Mouse (Mus musculus): ENCODE data around the gene Gm428. TPM values are rescaled to one million over a fixed set of nuclear protein-coding genes. Genes with fewer than 3 reads are reported as not detected.

Gene Gm428
- total and polyA plus RNA-seq, 3 experiments = not detected

- TF ChIP-seq NELFE (IDR thresholded peaks at IDR 0.05; ENCODE audit: low read depth, low read length) = no peak
- no peak for TF ChIP-seq GABPA (IDR thresholded peaks at IDR 0.05; ENCODE audit: insufficient replicate concordance, low read depth, low read length)
- no peak for TF ChIP-seq BHLHE40 (IDR thresholded peaks at IDR 0.05; ENCODE audit: low read depth, low read length)
- no peak for TF ChIP-seq MAFK (IDR thresholded peaks at IDR 0.05; ENCODE audit: insufficient replicate concordance, low read length)
- no peak for TF ChIP-seq MXI1 (IDR thresholded peaks at IDR 0.05; ENCODE audit: low read depth, low read length)
- TF ChIP-seq JUND (conservative IDR thresholded peaks at IDR 0.05; ENCODE audit: low read depth, low read length) = no peak
- no peak for TF ChIP-seq MEF2A (IDR thresholded peaks at IDR 0.05; ENCODE audit: borderline replicate concordance, low read depth, low read length)
- no peak for TF ChIP-seq USF1 (IDR thresholded peaks at IDR 0.05; ENCODE audit: low read depth, low read length)
- no peak for TF ChIP-seq POLR2AphosphoS2 (IDR thresholded peaks at IDR 0.05; ENCODE audit: low read depth, low read length)
- dilution Hi-C loops (cut with MboI; ENCODE audit: extremely low pct_ligation_motif_present, extremely low pct_unique_long_range_greater_than_20kb, low sequenced_read_pairs) (no loop called here), in situ Hi-C loops (cut with MboI; ENCODE audit: low pct_ligation_motif_present, low pct_unique_long_range_greater_than_20kb, low sequenced_read_pairs) (no loop called here)
- Histone ChIP-seq H3K9me3 (replicated peaks; ENCODE audit: low read length) (peaks cover 17% of the 10 kb centered on the region), H3K4me3 (replicated peaks in 1 of 3; ENCODE audit: low read depth in 2 of 3, low read length in 2 of 3, poor library complexity in 1 of 3) (no peak overlapping the region), H3K27ac (ENCODE audit: insufficient read depth, low read depth) (no peak overlapping the region), H3K27me3 (replicated peaks) (no peaks in the 10 kb centered on the region), H3K4me1 (ENCODE audit: control insufficient read depth in 1 of 2, insufficient read depth in 2 of 2) (no peaks in the 10 kb centered on the region), H3K79me2 (replicated peaks; ENCODE audit: control insufficient read depth, extremely low read depth, insufficient read depth, poor library complexity, severe bottlenecking) (no peaks in the 10 kb centered on the region), H3K36me3 (replicated peaks in 1 of 2; ENCODE audit: control insufficient read depth in 1 of 2, insufficient read depth in 1 of 2, low read length in 1 of 2) (peaks cover 0 to 2% of the 10 kb centered on the region in 2 experiments), H3K9ac (ENCODE audit: insufficient read depth, low read depth) (no peak overlapping the region), H3K4me2 (ENCODE audit: insufficient read depth, low read depth, poor library complexity, severe bottlenecking) (no peak overlapping the region)
- DNase-seq (ENCODE audit: extremely low read depth) = no peak
Observed at GRCm38 (mm10) chr4:73718761-73719160, 35.4 kb downstream of the Gm428 start.

DNA sequence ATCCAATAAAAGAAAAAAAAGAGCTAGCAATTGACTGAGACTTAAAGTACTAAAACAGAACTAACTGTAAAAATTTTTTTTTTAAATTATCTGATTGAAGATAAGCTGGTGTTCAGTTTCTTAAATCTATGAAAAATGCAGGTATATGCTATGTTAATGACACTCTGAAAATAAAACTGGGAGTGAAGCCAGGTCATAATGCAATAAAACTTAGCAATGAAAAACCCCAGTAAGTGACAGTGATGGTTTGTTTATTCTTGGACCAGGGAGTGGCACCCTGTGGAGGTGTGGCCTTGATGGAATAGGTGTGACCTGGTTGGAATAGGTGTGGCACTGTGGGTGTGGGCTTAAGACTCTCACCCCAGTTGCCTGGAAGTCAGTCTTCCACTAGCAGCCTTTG is 36.5 kb downstream of the Gm428 start:
- Histone ChIP-seq H3K27ac (ENCODE audit: insufficient read depth, low read depth) (no peak overlapping the region), H3K9me3 (replicated peaks; ENCODE audit: low read length) (peaks cover 18% of the 10 kb centered on the region), H3K9ac (ENCODE audit: insufficient read depth, low read depth) (no peak overlapping the region), H3K4me2 (ENCODE audit: insufficient read depth, low read depth, poor library complexity, severe bottlenecking) (no peak overlapping the region), H3K36me3 (replicated peaks in 1 of 2; ENCODE audit: control insufficient read depth in 1 of 2, insufficient read depth in 1 of 2, low read length in 1 of 2) (peaks cover 0 to 2% of the 10 kb centered on the region in 2 experiments), H3K4me1 (ENCODE audit: control insufficient read depth in 1 of 2, insufficient read depth in 2 of 2) (no peaks in the 10 kb centered on the region), H3K79me2 (replicated peaks; ENCODE audit: control insufficient read depth, extremely low read depth, insufficient read depth, poor library complexity, severe bottlenecking) (no peaks in the 10 kb centered on the region), H3K27me3 (replicated peaks) (no peaks in the 10 kb centered on the region), H3K4me3 (replicated peaks in 1 of 3; ENCODE audit: low read depth in 2 of 3, low read length in 2 of 3, poor library complexity in 1 of 3) (no peak overlapping the region)
- in situ Hi-C loops (cut with MboI; ENCODE audit: low pct_ligation_motif_present, low pct_unique_long_range_greater_than_20kb, low sequenced_read_pairs) = no loop called here
- TF ChIP-seq ELF1 (IDR thresholded peaks at IDR 0.05; ENCODE audit: low read depth, low read length) (no peak), TCF12 (IDR thresholded peaks at IDR 0.05; ENCODE audit: low read depth, low read length) (no peak), ZMIZ1 (IDR thresholded peaks at IDR 0.05; ENCODE audit: low read depth, low read length) (no peak), USF1 (IDR thresholded peaks at IDR 0.05; ENCODE audit: low read depth, low read length) (no peak), MEF2A (IDR thresholded peaks at IDR 0.05; ENCODE audit: borderline replicate concordance, low read depth, low read length) (no peak), IRF4 (IDR thresholded peaks at IDR 0.05; ENCODE audit: low read depth, low read length) (no peak), RAD21 (IDR thresholded peaks at IDR 0.05; ENCODE audit: low read depth, low read length) (no peak), E2F4 (IDR thresholded peaks at IDR 0.05; ENCODE audit: insufficient replicate concordance, low read depth, low read length) (no peak), SIN3A (IDR thresholded peaks at IDR 0.05; ENCODE audit: low read length) (no peak), USF2 (conservative IDR thresholded peaks at IDR 0.05; ENCODE audit: low read depth, low read length) (no peak)
- dilution Hi-C loops (cut with MboI; ENCODE audit: extremely low pct_ligation_motif_present, extremely low pct_unique_long_range_greater_than_20kb, low sequenced_read_pairs) = no loop called here
- no peak for DNase-seq (ENCODE audit: extremely low read depth)

Other genes starting within 250 kb of the Gm428 start
- not detected in 2 replicates for gene Gm11238, start 75.6 kb upstream of the Gm428 start, total RNA-seq (2012; rRNA removed)
- not detected in 2 replicates for gene Gm11238, start 75.6 kb upstream of the Gm428 start, total RNA-seq (2014; rRNA removed)
- gene Gm11238, start 75.6 kb upstream of the Gm428 start, polyA plus RNA-seq (2012; ENCODE audit: insufficient read length, low read depth) = not detected in 2 replicates
- gene Gm11237, start 60.5 kb upstream of the Gm428 start, total RNA-seq (2012; rRNA removed) = not detected in 2 replicates
- not detected in 2 replicates for gene Gm11237, start 60.5 kb upstream of the Gm428 start, total RNA-seq (2014; rRNA removed)
- not detected in 2 replicates for gene Gm11237, start 60.5 kb upstream of the Gm428 start, polyA plus RNA-seq (2012; ENCODE audit: insufficient read length, low read depth)
- gene Gm11236, start 45.4 kb upstream of the Gm428 start, total RNA-seq (2012; rRNA removed) = not detected in 2 replicates
- not detected in 2 replicates for gene Gm11236, start 45.4 kb upstream of the Gm428 start, total RNA-seq (2014; rRNA removed)
- gene Gm11236, start 45.4 kb upstream of the Gm428 start, polyA plus RNA-seq (2012; ENCODE audit: insufficient read length, low read depth) = not detected in 2 replicates
- 0.17 TPM in 2 replicates for gene Gm11239, start 15.2 kb upstream of the Gm428 start, total RNA-seq (2012; rRNA removed)
- not detected in 2 replicates for gene Gm11239, start 15.2 kb upstream of the Gm428 start, total RNA-seq (2014; rRNA removed)
- gene Gm11239, start 15.2 kb upstream of the Gm428 start, polyA plus RNA-seq (2012; ENCODE audit: insufficient read length, low read depth) = not detected in 2 replicates
- 1.6 and 2.9 TPM in 2 replicates for gene Rasef, start 107.5 kb downstream of the Gm428 start, total RNA-seq (2012; rRNA removed)
- 0.11 and 0.20 TPM in 2 replicates for gene Rasef, start 107.5 kb downstream of the Gm428 start, total RNA-seq (2014; rRNA removed)
- gene Rasef, start 107.5 kb downstream of the Gm428 start, polyA plus RNA-seq (2012; ENCODE audit: insufficient read length, low read depth) = 0.11 and 0.16 TPM in 2 replicates
- not detected in 2 replicates for gene Gm11758, start 192.8 kb downstream of the Gm428 start, total RNA-seq (2012; rRNA removed)
- gene Gm11758, start 192.8 kb downstream of the Gm428 start, total RNA-seq (2014; rRNA removed) = not detected in 2 replicates
- gene Gm11758, start 192.8 kb downstream of the Gm428 start, polyA plus RNA-seq (2012; ENCODE audit: insufficient read length, low read depth) = not detected in 2 replicates
- gene Gm11757, start 207.6 kb downstream of the Gm428 start, total RNA-seq (2012; rRNA removed) = not detected in 2 replicates
- gene Gm11757, start 207.6 kb downstream of the Gm428 start, total RNA-seq (2014; rRNA removed) = not detected in 2 replicates
- gene Gm11757, start 207.6 kb downstream of the Gm428 start, polyA plus RNA-seq (2012; ENCODE audit: insufficient read length, low read depth) = not detected in 2 replicates
- not detected in 2 replicates for gene Gm13871, start 222.4 kb downstream of the Gm428 start, total RNA-seq (2012; rRNA removed)
- gene Gm13871, start 222.4 kb downstream of the Gm428 start, total RNA-seq (2014; rRNA removed) = not detected in 2 replicates
- gene Gm13871, start 222.4 kb downstream of the Gm428 start, polyA plus RNA-seq (2012; ENCODE audit: insufficient read length, low read depth) = not detected in 2 replicates
- gene Gm11756, start 237.2 kb downstream of the Gm428 start, total RNA-seq (2012; rRNA removed) = not detected in 2 replicates
- not detected in 2 replicates for gene Gm11756, start 237.2 kb downstream of the Gm428 start, total RNA-seq (2014; rRNA removed)
- gene Gm11756, start 237.2 kb downstream of the Gm428 start, polyA plus RNA-seq (2012; ENCODE audit: insufficient read length, low read depth) = not detected in 2 replicates

Measured in CH12.LX (cell line).